Mouse (Mus musculus) kidney, postnatal 0 days (tissue): Measurements from ENCODE around the gene Heatr4. TPM values are rescaled to one million over a fixed set of nuclear protein-coding genes. Genes with fewer than 3 reads are reported as not detected.
A peak's percentile ranks its signal among the peaks of the same experiment; 100 is the strongest.

Source experiments
- ATAC-seq: fragments of 200-750 bp; cut with Nextera tagmentation; replicated peaks from 2 replicates; pipeline ENCODE4 v1.8.0; 2017; ENCODE audit warnings: low read depth, moderate number of reproducible peaks, moderate TSS enrichment, moderate library complexity; ENCODE audit not compliant: low FRiP score
- DNase-seq: peaks from one replicate; pipeline ENCODE4 v3.0.0-alpha.2; 2016; ENCODE audit warnings: low spot score
- H3K27ac ChIP-seq: fragments of 300-500 bp; sonication (generic); 2 replicates; pipeline ENCODE4 v1.5.1; 2014; ENCODE audit warnings: mild to moderate bottlenecking
- H3K27me3 ChIP-seq: fragments of 300-500 bp; sonication (generic); 2 replicates; pipeline ENCODE4 v1.6.1; 2014; ENCODE audit warnings: low read length, mixed read lengths; ENCODE audit not compliant: insufficient read depth
- H3K36me3 ChIP-seq: fragments of 300-500 bp; sonication (generic); 2 replicates; pipeline ENCODE4 v1.6.1; 2014; ENCODE audit warnings: low read length, mixed read lengths; ENCODE audit not compliant: insufficient read depth
- H3K4me1 ChIP-seq: fragments of 300-500 bp; sonication (generic); replicated peaks from 2 replicates; pipeline ENCODE4 v1.6.1; 2014; ENCODE audit warnings: antibody characterized with exemption, low read length, mixed read lengths; ENCODE audit not compliant: insufficient read depth
- H3K4me2 ChIP-seq: fragments of 300-500 bp; sonication (generic); 2 replicates; pipeline ENCODE4 v1.6.1; 2014; ENCODE audit warnings: mild to moderate bottlenecking, low read length, moderate library complexity, mixed read lengths
- H3K4me3 ChIP-seq: fragments of 300-500 bp; sonication (generic); replicated peaks from 2 replicates; pipeline ENCODE4 v1.5.1; 2014; ENCODE audit warnings: low read depth, low read length
- H3K9ac ChIP-seq: fragments of 300-500 bp; sonication (generic); 2 replicates; pipeline ENCODE4 v1.6.1; 2014; ENCODE audit warnings: low read depth, low read length
- H3K9me3 ChIP-seq: fragments of 300-500 bp; sonication (generic); replicated peaks from 2 replicates; pipeline ENCODE4 v1.6.1; 2016; ENCODE audit warnings: low read length, inconsistent platforms, mixed read lengths
- CTCF ChIP-seq: IDR thresholded peaks from 2 replicates; pipeline ENCODE4 v1.5.1; 2016; ENCODE audit warnings: antibody characterized with exemption, low read depth, mild to moderate bottlenecking, moderate library complexity
- WGBS: fragments of 180-500 bp; shearing (Covaris S2); extraction: QIAGEN DNeasy Blood & Tissue Kit; methylation state at CpG from one replicate; pipeline ENCODE4 v1.1.7; 2014; 5-methylcytosine and 5-hydroxymethylcytosine counted together
- polyA plus RNA-seq: library from polyadenylated mRNA; unstranded; fragments of >200 nt; fragmentation: Nextera tagmentation; extraction: Ambion mirVana; gene quantifications from 2 replicates; pipeline ENCODE4 v1.2.1, GENCODE M21; 2015

Gene Heatr4
- polyA plus RNA-seq, 1 experiment from 2014 or later = not detected

DNA sequence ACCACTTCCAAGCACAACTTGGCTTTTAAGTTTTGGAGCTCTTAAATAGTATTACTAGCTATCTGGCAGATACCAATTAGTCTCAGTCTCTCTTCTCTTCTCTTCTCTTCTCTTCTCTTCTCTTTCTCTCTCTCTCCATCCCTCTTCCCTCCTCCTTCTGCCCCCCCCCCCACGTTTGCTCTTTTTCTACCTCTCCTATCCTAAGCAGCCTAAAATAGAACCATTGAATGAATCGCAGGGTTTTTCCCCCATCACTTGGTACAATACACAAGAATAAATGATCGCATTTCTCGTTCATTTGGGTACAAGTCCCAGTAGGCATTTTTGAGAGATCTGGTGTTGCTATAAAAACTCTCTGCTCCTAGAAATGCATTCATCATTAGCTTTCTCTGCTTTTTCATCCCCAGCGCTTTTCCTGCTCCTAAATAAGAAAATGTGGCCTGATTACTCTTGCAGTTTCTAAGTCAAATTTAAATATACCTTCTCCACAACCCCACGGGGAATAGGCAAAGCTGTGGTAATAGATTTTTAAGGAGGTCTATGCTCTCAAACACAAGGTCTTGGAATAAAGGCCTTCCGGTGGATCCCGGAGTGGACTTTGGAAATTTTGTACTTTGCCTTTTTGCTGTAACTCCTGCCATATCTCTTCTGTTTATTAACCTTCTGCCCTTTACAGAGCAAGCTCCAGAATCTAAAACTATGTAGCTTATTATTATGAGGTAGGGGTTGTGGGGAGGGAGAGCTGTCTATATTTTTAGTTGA lies 61.7 kb downstream of the Heatr4 start:
- ATAC-seq = no peak
- no peaks in the 10 kb centered on the region for H3K27me3 ChIP-seq

DNA sequence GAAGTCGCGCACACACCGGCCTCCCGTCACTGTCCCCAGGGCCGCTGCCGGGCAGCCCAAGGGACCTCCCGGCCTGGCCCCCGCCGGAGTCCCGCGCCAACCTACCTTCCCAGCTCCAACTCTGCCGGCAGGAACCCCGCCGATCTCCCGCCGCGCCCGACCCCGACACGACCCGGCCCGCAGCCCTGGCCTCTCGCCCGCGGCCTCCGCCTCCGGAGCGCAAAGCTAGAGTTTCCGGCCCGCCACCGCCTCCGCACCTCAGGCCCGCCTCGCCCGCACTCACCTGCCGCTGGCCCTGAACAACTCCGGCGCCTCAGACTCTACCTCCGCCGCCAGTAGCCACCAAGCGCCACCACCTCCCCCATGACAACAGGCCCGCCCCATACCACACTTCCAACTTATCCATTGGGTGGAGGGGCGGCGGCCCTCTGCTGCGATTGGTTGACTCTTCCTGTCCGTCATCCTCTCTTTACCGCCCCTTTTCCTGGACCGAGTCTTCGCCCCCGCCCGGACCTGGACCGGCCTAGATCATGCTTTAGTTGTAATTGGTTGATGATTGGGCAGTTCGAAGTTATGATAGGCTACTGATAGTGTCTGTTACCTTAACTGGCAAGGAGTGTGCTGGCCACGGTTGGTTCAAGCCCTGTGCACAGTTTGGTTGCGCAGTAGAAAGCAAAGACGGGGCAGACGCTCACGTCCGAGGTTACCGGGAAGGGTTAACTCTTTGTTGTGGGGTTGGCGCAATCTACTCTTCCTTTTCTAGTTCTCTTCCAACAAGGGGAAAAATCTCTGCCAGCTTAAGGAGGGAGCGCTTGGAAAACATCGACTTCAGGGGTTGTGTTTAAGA lies 62.9 kb downstream of the Heatr4 start, which contains the start of gene Numb:
Gene Numb (minus strand): TSS at position 400 of the 847 bp plus-strand sequence.
- peak within 1 kb of the TSS; percentile 94 for H3K27ac ChIP-seq
- TF ChIP-seq CTCF = no peak
- no peaks in the 10 kb centered on the region for H3K9me3 ChIP-seq
- no peaks in the 10 kb centered on the region for H3K27me3 ChIP-seq
- WGBS = under 1% methylated on average over 59 of the region's 63 CpGs
- 0 out of 2 replicates have a peak, but pooled peaks cover 2% of the 10 kb centered on the region for H3K4me1 ChIP-seq
- no peaks in the 10 kb centered on the region for H3K36me3 ChIP-seq
- H3K4me2 ChIP-seq = peak within 1 kb of the TSS; percentile 92
- ATAC-seq (peak; percentile 100), DNase-seq (peak; percentile 100)
- H3K9ac ChIP-seq = peak within 1 kb of the TSS; percentile 93
- H3K4me3 ChIP-seq = peak within 1 kb of the TSS; percentile 86

More for the DNA sequence above, 61.7 kb downstream of the Heatr4 start:
- H3K9me3 ChIP-seq = no peaks in the 10 kb centered on the region
- H3K9ac ChIP-seq = peak overlapping the region; percentile 59
- no peak for DNase-seq
- H3K4me1 ChIP-seq = no peaks in the 10 kb centered on the region
- H3K4me2 ChIP-seq = peak overlapping the region; percentile 65
- WGBS = 25% methylated on average over 8 of the region's 8 CpGs
- H3K4me3 ChIP-seq = peak overlapping the region; percentile 86
- peak overlapping the region; percentile 80 for H3K27ac ChIP-seq
- no peaks in the 10 kb centered on the region for H3K36me3 ChIP-seq
- no peak for TF ChIP-seq CTCF

DNA sequence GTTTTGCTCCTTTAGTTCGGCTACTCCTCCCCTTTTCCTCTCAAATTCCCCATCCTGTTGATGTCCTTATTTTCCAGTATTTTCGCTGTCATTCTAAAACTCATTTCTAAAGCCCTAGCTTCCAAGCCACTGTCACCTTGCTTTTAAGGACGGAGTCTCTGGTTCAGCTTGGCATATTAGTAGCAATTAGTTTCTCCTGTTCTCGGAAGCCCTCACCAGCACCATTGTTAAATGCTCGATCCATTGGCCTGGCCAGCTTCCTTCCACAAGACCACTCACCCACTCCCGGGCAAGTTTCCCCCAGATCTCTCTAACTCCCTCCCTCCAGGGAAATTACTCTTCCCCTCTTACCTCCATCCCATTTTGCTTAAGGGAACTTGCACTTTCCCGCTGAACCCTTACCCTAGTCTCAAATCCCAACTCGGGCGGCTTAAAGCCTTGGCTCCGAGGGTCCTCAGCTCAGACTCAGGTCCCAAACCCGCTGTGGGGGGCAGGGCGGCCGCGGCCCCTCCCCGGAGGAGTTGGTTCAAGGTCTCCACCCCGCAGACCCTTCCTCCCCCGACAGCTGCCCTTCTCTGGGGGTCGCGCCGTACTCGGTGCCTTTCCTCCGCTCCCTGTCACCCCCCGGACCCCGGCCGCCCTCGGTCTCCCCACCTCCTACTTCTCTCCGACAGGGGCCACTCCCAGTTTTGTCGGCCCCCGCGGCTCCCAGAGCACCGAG lies 63.8 kb downstream of the Heatr4 start:
- WGBS = under 1% methylated on average over 31 of the region's 31 CpGs
- DNase-seq (peak; percentile 39), ATAC-seq (no peak)
- H3K9ac ChIP-seq = peak overlapping the region; percentile 93
- no peaks in the 10 kb centered on the region for H3K9me3 ChIP-seq
- peak overlapping the region; percentile 92 for H3K4me2 ChIP-seq
- no peak for TF ChIP-seq CTCF
- H3K4me3 ChIP-seq = peak overlapping the region; percentile 86
- 0 out of 2 replicates have a peak, but pooled peaks cover 4% of the 10 kb centered on the region for H3K4me1 ChIP-seq
- H3K27me3 ChIP-seq = no peaks in the 10 kb centered on the region
- no peaks in the 10 kb centered on the region for H3K36me3 ChIP-seq
- peak overlapping the region; percentile 94 for H3K27ac ChIP-seq

DNA sequence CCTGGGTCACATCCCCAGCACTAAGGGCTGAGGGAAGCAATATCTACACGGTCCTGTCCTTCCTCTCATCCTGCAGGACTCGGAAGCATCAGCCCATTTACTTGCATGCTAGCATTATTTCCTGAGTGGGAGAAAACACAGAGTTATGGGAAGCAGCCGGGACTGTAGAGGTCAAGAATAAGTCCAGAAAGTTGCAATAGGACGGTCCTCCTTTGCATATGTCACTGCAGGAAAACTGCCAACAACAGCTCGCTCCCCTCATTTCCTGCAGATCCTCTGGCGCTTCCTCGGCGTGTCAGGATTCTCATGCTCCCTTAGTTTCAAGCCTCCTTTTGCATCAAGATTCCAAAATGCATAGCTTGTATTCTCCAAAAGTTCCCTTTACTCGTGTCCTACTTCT lies 67.8 kb downstream of the Heatr4 start:
- DNase-seq (peak; percentile 74), ATAC-seq (no peak)
- H3K4me3 ChIP-seq = no peak overlapping the region
- H3K27me3 ChIP-seq = no peaks in the 10 kb centered on the region
- 58% methylated on average over 9 of the region's 9 CpGs for WGBS
- H3K27ac ChIP-seq = no peak overlapping the region
- no peaks in the 10 kb centered on the region for H3K36me3 ChIP-seq
- no peak for TF ChIP-seq CTCF
- no peak overlapping the region for H3K9ac ChIP-seq
- H3K4me2 ChIP-seq = no peak overlapping the region
- no peaks in the 10 kb centered on the region for H3K9me3 ChIP-seq
- H3K4me1 ChIP-seq = peaks cover 4% of the 10 kb centered on the region; the same call in 1 of the 2 replicates

DNA sequence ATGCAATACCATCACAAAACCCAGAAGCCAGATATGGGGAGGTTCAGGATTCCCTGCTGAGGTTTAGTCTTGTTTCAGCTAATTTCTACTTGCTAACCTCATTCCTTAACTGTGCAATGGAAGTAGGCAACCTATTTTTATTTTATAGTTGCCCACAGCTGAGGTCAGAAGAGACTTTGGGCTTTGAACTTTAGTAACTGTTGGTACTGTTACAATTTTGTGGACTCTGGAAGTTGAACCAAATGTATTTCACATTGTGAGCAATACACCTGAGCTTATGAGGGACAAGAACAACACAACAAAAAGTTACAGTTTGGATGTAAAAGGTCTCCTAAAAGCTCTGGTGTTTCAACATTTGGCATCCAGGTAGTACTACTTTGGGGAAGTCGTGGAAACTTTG lies 69.9 kb downstream of the Heatr4 start:
- no peak for TF ChIP-seq CTCF
- no peak for ATAC-seq

More for the DNA sequence above, 69.9 kb downstream of the Heatr4 start:
- Histone ChIP-seq H3K4me1 (peaks cover 4% of the 10 kb centered on the region; the same call in 1 of the 2 replicates), H3K27ac (no peak overlapping the region), H3K4me2 (no peak overlapping the region), H3K9me3 (no peaks in the 10 kb centered on the region), H3K9ac (no peak overlapping the region), H3K36me3 (no peaks in the 10 kb centered on the region), H3K4me3 (no peak overlapping the region), H3K27me3 (no peaks in the 10 kb centered on the region)
- no peak for DNase-seq
- 90% methylated on average over 1 of the region's 1 CpGs for WGBS
